Mouse (Mus musculus): ENCODE results near the gene Phlpp1.

DNA sequence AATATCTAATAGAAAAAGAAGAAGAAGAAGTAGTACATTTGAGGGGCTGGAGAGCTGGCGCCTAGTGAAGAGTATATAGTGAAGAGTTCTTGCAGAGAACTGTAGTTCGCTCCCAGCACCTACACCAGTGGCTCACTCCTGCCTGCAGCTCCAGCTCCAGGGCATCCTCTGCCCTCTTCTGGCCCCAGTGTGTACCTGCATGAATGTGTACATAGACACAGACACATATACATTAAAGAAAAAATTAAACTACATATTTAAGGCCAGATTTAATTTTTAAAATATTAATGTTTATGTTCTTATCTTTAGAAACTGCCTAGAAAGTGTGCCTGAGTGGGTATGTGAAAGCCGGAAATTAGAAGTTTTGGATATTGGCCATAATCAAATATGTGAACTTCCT, 175.2 kb downstream of the Phlpp1 start:
- TF ChIP-seq POLR2A (IDR thresholded peaks at IDR 0.05; ENCODE audit: borderline replicate concordance, control insufficient read depth, low read depth, low read length): no peak
- no peak for TF ChIP-seq CTCF (IDR thresholded peaks at IDR 0.05; ENCODE audit: control insufficient read depth, insufficient read depth, low read length)
